Mouse (Mus musculus): ENCODE measurements at regions not wholly inside any gene's neighbourhood (a gene's known extent, or its start where the extent isn't known, plus 50 kb on each side); places are given as distances from the start of the nearest gene placed in this dataset.

DNA sequence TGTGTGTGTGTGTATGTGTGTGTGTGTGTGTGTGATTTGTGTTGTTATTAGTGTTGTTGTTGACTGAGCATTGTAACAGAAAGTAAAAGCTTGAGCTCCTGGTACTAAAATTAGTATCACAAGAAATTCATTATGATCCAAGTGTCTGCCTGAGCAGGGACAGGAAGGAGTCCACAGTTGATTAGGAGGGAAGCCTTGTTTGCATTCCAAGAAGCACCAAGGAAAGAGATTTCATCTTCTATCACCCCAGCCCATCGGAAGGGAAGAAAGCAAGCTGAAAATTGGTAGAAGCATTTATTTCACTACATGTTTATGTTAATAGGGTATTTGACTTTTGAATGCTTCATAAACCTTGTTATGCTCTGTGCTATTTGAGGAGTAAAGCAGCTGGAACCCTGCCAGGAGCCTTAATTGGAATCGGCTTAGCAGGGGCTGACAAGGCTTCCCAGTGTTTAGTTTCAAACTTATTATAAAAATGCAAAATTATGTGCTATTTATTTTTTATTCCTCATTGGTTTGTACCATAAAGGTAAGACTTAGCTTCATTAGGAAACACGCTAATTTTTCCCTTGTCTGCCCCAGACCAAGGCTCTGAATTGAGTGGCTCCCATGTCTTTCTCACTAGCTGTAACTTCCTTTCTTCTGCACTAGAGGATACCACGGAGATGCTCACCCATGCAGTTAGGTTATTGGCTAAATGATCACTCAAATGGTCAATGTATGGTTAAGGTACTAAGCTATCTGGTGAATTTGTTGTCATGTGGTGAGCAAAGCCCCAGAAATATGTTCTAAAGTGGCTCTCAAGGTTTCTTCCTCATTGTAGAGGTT is 318.6 kb downstream of the Serpinb8 start:
- no peak for DNase-seq (ENCODE audit: low spot score)

DNA sequence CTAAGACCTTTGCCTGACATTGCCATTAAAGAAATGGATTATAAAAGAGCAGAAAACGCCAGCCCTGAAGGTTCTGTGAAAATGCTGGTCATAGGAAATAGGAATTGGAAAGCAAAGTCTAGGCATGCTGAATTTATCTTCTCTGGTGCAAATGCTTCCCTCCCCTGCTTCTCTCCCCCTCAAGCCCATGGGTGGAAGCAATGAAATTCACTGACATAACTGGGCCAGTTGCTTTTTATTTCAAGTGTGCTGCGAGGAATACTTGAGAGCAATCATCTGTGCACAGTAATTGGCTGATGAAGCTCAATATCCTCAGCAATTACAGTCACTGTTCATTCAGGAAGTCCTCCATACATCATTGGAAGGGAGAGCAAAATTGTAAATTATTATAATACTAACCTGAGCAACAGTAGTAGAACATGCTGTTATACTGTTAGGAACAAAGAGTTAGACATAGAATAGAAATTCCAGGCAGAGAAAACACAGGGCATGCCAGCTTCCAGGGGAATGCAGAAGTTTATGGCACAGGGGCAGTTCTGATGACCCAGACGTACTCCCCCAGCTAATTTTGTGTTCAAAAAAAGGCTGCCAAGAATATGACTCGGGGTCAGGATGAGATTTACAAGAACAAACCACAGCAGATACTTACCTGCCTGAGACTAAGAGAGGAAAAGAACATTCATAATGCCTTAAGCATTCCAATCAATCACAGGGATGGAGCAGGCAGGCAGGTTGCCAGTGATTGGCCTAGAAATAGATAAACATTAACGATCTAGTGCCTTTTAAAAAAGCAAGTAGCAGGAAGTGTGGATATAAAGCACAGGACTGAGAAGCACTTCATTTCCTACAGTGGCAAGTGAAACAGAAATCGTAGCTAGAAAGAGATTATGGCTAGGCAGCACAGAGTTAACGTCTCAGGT is 325.1 kb downstream of the Serpinb8 start:
- DNase-seq (ENCODE audit: low spot score) = no peak

DNA sequence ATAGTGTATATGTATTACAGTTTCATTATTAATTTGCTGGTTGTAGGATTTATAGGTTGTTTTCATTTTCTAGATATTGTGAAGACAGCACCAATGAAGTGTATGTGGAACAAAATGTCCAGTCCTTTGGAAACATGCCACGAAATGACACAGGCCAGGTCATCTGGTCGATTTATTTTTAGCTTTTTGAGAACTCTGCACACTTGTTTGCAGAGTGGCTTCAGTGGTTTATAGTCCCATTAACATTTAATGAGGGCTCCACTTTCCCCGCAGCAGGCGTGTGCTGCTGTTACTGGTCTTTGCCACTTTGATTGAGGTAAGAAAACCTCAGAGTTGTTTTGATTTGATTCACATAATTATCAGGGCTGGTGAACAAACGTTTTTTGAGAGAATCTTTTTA is 327.2 kb downstream of the Serpinb8 start:
- no peak for DNase-seq (ENCODE audit: low spot score)

DNA sequence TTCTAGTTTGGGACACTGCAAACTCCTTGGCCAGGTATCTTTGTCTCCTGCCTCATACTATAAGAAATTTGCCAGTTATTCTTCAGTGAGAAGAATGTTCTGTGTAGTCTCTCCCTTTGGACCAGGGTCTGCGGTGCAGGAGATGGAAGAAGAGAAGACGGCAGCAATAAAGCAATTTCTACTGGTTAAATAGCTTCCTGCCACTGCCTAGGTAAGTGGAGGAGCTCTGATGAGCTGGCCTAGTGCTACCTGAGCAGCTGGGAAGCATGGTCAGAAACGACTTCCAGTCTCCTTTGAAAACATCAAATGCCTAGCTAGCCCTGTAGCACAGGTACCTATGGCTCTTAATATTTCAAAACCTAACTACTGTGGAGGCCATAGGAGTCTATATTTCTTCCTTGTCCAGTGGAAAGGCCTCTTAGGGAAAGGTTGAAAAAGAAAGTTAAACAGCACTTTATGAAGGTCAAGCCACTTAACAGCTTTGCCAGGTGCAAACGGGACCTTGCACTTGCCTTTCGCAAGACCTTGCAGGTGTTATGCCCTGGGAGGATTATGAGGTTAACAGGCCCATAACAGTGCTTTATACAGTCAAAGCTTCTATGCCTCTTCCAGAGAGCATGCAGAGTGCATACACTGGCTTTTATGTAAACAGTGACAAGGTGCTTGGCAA is 351.9 kb downstream of the Serpinb8 start:
- no peak for DNase-seq (ENCODE audit: low spot score)

DNA sequence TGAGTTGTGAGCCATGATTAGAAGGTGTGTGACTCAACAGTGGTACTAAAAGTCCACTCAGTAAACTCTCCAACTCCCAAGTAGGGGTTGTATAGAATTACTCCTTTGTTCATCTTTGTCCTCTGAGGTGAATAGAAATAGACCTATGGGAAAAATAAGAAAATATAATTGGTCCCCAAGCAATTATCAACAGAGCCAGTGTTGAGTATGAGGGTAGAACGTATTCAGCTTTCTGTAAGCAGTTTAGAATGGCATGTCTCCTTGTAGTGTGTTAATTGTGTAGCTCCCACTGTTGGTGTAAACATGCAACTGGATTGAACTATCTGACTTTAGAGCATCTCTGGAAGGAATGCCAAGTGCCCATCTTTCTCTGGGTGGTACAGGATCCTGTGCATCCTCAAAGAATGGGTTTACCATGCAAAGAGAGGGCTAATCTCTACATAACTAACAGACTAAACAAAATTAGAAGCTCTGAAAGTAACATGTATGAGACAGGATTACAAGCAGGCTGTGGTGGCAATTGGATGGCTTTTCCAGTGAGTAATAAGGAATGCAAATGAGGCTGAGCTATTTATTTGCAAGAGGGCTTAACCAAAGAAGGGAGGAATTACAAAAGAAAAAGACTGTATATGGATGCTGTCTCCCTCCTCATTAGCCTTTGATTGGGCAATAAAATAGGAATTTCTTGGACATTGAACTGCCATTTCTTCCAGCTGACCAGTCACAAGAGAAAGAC is 356.6 kb downstream of the Serpinb8 start:
- no peak for DNase-seq (ENCODE audit: low spot score)

DNA sequence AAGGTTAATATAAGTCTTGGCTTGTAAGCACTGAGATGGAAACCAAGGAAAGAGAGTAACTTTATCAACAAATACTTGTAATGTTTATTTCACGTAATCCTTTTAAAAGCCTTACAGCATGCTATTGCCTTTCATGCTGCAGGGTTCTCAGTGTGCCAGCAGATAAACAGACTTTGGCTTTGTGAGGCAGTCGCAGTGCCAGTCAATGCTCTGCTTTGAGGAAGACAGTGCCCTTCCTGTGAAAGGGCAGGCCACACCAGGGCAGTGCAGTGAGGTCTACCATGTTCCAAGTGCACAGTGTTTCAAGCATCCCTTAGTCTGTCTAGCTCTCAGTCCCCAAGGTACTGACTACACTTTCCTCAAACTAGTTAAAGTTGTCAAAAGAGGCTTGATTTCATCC is 360.6 kb downstream of the Serpinb8 start:
- DNase-seq (ENCODE audit: low spot score) = no peak

DNA sequence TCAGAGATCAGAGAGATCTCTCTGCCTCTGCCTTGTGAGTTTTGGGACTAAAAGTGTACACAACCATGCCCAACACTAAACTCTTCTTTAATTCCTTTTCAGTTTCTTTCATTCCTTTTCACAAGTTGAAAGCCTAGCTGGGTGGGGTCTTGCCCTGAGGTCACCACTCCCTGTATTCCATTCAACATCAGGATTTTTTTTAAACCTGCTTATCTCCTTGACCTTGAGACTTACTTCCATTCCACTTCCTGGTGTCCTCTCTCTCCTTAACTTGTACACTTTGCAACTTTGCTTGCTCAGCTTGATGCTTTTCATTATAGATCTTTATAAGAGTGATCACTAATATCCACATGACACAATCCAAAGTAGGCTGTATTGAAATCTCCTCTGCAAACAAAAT is 371.2 kb downstream of the Serpinb8 start:
- DNase-seq (ENCODE audit: low spot score) = no peak

DNA sequence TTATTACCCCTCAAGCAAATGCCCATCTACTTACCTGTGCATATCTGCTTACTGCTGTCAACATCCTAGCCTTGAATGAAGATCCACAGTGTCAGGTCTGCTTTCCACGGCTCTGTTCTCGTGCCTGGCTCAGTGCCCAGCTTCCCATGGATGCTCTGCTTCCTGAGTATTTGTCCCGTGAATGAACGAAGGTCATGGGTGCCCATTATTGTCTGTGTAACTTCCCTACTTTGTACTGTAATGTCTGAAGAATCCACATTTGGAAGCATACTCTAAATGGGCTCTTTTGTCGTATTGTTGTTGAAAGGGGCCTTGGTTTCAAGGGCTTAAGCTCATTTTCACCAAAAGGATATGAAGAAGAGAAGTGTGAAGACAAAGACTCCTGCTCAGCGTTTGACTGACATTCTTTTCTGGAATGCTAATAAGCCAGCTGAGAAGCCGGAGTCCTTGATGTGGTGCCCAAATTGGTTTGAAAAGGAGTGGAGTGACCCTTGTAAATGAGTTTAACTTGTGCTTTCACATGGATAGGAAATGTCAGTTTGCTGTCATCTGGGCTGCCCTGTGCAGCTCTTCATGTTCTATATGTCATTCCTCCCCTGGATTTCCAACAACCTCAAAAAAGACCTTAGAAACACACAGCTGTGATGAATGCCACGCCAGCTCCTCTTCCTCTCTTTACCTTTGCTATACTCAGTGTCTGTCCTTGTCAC is 386.0 kb downstream of the Serpinb8 start:
- DNase-seq (ENCODE audit: low spot score) = no peak

DNA sequence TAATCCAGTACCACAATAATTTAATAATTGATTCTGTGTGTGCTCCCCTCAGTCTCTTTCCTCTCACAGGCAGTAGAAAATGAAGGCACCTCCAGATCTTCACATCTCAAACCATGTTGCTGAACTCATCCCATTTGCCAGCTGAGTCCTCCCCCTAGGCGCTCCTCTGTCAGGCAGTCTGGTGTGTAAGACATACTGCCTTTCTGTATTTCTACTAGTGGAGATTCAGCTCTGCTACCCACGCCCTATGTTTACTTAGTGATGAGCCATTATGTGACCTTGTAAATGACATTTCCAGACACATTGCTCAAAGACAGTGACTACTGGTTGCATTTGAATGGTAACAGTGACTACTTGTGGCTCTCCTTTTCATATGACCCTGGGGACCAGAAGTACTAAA is 387.9 kb downstream of the Serpinb8 start:
- no peak for DNase-seq (ENCODE audit: low spot score)

DNA sequence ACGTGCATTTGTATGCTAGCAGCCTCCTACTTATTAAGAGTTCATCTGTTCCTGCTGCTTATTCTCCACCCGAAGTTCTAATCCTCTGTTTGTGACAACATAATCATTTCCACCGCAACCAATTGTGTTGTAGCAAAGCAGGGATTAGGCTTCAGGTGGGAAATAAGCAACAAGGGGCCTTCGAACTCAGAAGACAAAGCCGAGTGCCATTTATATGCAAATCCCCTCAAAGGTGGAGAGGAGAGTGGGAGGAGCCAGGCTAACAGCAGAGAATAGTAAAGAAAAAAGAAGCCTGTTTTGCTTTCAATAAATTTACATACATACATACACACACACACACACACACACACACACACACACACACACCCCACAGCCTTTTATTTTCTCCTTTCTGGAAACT is 388.6 kb downstream of the Serpinb8 start:
- DNase-seq (ENCODE audit: low spot score) = no peak

DNA sequence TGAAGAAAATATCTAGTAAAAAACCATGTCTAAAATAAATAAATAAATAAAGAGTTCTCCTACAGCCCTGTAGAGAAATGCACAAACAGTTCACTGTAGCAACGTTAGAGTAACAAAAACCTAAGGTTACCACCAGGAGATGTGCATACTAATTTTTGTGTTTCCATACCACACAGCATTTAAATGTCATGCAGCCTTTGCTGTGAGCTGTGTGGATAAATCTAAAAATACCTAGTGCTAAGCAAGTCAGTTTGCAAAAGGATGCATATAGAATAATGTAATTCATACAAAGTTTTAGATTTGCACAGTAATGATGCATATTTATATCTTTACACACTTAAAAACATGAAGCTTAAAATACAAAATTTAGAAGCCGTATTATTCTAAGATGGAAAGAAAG is 395.8 kb downstream of the Serpinb8 start:
- no peak for DNase-seq (ENCODE audit: low spot score)

DNA sequence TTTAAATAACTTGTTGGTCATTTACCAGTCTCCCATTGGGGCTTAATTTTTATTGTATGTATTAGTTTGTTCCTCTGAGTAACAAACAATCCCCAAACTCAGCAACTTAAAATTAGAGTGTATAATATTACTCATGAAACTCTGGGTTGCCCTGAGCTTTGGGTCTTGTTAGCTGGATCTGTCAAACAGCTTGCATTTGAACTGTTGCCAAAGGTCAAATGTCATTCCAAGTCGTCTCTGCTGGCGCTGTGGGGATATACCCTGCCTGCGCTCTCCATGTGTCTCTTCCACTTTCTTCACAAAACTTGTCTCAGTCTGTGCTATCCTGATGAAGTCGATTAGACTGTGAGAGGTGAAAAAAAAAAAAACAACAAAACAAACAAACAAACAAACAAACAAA is 398.3 kb downstream of the Serpinb8 start:
- no peak for DNase-seq (ENCODE audit: low spot score)

DNA sequence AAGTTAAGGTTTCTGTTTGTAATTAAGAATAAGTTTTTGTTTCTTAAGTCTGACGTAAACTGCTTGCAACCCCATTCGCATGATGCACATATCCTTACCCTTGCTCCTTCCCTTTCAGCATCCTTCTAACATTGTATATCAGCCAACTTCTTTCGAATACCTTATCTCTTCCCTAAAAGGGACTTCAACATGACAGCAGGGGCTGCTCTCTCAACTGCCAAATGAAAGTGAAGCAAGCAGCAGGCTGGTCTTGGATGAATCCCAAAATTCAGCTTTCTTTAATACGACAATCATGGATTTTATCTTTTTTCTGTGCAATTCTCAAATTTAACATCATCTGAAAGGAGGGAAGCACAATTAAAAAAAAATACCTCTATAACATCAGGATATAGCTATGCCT is 403.2 kb downstream of the Serpinb8 start:
- no peak for DNase-seq (ENCODE audit: low spot score)

DNA sequence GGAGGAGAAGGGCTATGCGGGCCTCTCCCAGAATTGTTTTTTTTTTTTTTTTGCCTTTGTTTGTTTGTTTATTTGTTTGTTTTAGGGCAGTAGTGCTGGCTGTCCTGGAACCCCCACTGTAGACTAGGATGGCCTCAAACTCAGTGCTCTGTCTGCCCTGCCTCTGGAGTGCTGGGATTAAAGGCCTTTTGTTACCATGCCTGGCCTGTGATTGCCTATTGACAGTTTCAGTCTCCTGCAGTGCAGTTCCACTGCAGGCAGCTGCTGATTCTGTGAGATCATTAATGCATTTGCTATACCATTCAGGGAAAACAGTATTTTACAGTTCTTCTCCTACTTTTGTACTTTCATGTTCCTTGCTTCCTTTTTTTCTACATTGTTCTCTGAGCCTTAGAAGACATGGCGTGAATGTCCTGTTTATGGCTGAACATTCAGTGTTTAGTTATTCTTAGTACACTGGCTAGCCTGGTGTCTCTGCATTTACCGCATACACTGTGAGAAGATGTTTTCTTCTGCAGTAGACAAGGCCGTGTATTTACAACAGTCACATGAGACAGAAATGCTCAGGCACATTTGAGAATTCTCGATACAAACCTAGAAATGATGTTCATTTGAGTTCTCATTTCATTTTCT is 434.0 kb downstream of the Serpinb8 start:
- DNase-seq (ENCODE audit: low spot score) = no peak

DNA sequence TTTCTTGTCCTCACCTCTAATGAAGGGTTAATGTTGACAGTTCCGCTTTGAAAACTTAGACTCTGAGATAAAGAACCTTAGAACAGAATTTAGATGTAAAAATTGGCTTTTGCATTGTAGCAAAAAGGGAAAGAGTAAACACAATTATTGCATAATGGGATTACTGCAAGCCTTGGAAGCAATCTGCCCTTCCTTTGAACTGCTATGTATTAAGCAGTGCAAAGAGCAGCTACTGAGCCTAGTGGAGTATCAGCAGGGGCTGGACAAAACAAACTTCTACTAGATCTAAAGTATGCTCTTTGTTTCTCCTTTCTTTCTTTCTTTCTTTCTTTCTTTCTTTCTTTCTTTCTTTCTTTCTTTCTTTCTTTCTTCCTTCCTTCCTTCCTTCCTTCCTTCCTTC is 434.9 kb downstream of the Serpinb8 start:
- DNase-seq (ENCODE audit: low spot score) = no peak

DNA sequence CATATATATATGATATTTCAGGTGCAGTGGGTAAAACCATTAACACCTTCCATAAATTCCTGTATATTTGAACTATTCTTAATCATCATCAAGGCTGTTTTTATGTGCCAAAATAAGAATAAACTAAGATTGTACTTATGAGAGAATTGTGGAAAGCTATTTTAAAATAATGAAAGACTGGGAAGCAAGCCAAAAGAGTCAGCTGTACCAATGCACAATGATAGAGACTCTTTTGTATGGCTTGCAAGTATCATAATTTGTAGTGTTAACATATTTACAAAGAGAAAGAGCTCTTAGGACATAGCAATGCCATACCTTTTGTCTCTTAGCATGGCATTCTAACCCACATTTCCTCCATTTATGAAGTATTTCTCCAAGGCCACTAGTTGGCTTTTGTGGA is 436.7 kb downstream of the Serpinb8 start:
- DNase-seq (ENCODE audit: low spot score) = no peak

DNA sequence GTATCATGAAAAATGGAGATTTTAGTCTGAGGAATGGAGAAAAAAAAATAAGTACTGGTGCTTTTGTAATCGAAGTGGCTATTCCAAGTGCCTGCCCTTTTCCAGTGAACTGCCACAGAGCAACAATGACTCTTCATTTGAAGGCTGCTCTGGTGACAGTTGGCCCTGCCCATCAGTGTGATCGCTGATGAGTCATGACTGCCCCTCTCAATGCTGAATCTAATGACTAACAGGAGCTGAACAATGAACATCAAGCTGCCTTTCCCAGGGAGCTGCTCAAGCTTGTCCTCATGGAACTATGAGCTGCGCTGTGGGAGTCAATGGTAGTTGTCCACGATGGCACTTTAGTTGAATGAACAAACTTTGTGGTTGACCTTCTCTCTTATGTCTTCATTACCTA is 456.4 kb downstream of the Serpinb8 start:
- DNase-seq (ENCODE audit: low spot score) = no peak

DNA sequence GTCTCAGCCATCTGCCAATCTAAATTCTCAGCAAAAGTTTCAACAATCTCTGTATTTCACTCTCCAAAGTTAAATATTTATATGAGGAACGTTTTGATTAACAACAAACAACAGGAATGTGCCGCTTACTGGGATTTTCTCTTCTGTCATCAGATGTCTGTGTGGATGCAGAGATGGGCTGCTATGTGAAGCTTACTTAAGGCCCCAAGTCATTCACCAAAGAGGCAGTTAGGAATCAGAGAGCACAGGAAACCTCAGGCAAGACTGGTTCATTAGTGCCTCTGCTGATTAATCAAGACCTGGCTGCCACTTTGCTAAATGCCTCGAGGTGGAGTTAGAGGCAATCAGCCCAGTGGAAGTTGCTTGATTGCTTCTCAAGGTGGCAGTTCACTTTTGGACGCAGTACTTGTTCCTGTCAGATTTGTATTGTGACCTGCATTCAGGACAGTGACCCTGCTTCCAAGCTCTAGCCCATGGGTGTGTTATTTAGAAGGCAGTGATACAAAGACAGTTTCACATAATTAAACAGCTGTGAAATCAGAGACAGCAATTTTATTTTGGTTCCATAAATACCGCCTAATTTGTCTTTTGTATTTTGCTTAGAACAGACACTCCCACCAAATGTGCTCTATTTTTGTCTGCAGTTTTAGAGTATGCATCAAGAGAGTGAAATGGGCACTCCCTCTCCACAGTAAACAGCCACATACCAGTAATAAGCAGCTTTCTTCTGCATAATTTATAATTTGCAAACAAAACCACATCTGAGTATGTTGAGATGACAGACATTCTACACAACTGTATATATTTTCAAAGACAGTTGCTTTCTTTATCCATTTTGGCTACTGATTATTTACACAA is 457.3 kb downstream of the Serpinb8 start:
- DNase-seq (ENCODE audit: low spot score) = no peak

DNA sequence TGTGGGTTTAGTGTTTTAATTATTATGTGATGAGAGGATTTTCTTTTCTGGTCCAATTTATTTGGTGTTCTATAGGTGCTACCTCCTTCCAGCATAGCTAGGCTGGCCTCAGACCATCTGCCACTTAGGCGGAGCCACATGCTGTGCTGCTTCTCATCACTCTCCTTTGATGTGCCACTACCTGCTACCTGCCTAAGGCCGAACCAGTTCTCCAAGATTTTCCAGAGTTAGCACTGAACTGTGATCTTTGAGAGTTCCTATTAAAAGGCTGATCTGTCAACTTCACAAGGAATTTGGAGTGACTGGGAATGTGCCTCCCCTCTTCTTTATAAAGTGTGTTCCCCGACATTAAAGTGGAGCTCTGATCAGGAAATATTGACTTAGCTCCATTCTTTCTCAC is 504.8 kb downstream of the Serpinb8 start:
- peak; percentile 10 for DNase-seq (ENCODE audit: low spot score)

DNA sequence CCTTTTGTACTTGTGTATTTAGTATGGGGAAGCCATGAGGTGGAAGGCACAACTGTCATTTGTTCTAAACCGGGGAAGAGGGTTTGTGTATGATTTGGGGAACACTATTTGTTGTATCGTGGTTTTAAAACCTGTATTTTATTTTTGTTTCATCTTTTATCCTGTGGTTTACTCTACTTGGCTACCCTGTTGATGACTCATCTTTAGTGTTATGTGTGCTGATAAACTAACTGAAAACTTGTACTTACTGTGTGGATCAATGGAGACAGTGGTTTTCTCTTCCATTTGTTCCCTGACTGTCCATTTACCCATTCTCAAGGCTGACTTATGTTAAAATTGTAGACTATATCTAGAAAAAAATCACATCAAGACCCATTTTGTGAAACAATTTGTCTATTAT is 512.8 kb downstream of the Serpinb8 start:
- DNase-seq (ENCODE audit: low spot score) = no peak

Measured in testis, postnatal 14 days (tissue).